Mouse (Mus musculus): ENCODE data around the gene Qdpr.

Gene Qdpr

DNA sequence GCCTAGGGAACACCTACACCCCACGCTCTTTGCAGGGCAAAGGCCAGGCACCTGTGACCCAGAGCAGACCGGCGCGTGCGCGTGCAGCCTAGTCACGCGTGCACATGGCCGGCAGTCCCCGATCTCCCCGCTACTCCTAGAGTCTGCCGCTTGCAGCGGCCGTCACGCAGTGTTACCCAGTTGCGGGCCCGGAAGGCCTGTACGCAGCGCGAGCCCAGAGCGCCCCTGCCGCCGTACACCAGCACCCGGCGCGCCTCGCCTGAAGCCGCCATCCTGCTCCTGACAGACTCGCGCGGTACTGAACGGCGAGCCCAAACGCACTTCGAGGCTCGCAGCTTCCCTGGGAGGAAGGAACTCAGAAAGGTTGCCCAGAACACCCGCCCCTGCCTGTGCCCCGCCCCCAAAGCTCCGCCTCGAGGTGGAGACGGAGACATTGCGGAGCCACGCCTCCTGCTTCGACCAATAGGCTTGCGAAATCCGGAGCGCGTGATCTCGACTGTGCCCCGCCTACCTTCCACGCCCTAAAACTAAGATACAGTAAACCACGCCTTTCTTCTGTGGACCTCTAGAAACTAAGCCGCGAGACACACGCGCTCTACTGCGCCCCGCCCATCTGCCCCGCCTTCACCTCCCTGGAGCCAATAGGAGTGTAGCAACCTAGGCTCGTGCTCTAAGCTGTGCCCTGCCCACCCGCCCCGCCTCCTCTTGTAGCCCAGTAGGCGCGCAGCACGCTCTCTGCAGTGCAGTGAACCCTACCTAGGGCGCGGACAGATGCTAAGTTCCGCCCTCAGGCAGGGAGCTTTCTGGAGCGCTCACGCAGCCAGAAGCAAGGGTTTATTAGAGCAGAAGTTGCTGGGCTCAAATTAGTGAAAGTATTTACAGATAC lies at the start of gene Qdpr:
Gene Qdpr, minus strand, starts transcription at position 406 of the 886 bp plus-strand sequence.
- DNase-seq (ENCODE audit: low spot score) = peak; percentile 82

DNA sequence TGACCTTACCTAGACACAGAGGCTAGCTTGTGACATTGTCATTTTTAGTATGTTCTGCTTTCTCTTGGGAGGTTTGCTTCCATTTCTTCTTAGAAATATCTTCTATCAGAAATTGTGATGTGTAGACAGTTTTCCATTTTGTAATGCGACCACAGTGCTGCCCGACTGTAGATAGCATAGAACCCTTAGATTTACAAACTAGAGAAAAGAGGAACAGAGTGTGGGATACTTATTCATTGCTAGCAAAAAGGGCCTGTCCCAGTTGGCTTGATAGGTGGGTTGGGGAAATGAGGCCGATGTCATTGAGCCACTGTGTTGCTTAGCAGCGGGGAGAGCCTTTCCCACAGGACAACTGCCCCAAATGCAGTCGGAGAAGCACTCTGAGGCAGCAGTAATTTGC lies 47.5 kb upstream of the Qdpr start:
- DNase-seq (ENCODE audit: low spot score) = no peak

- no peak for DNase-seq (ENCODE audit: low spot score)
Observed at GRCm38 (mm10) chr5:45496930-45497550, 47.0 kb upstream of the Qdpr start.

DNA sequence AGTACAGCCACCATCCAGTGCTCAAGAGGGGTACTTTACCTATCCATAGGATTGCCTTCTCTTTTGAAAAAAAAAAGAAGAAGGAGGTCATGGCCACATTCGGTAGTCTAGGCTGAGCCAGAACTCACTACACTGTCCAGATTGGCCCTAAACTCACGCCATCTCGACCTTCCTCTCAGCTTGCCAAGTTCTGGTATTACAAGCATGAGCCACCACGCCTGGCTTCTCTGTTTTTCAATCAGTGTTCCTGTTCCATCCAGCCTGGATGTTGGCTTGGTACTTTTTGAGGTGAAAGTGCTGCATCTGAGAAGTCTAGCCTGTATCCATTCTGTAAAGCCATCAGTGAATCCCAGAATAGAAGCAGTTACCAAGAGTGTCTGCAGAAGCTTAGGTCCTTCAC lies 46.4 kb upstream of the Qdpr start:
- no peak for DNase-seq (ENCODE audit: low spot score)

- DNase-seq (ENCODE audit: low spot score) = no peak
Observed at GRCm38 (mm10) chr5:45496042-45496441, 46.0 kb upstream of the Qdpr start.

- DNase-seq (ENCODE audit: low spot score) = no peak
Observed at GRCm38 (mm10) chr5:45495429-45495975, 45.5 kb upstream of the Qdpr start.

DNA sequence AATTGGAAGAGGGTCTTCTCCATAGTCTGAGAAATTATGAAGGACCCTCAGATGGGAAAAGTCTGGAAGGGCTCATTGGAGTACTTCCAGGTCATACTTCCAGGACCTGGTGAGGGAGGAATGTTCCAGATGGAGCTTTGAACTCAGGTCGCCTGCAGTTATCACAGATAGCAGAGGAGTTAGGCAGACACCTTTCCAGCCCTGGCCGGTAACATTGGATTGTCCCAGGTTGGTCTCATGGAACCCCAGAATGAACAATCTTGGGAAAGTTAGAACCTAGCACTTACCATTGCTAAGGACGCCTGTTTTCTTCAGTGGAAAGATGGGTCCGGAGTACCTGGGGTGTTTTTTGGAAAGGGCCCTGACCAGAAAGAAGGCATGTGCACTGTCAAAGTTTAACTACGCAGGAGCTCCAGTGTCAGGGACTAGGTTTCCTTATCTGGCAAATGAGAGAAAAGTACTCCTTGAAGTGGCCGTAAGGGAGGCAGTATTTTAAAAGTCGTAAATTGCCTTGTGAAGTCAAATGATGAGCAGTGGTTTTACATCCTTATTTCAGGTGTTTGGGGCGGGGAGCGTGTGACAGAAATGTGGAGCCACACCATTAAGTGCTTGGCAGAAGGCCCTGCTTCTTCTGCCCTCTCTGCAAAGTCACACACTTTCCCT lies 44.2 kb upstream of the Qdpr start:
- no peak for DNase-seq (ENCODE audit: low spot score)

- DNase-seq (ENCODE audit: low spot score) = peak; percentile 94
Observed at GRCm38 (mm10) chr5:45493191-45494092, 43.4 kb upstream of the Qdpr start, which contains the start of gene Lap3. TSS of gene Lap3 (plus strand) at chr5:45493374.

GRCm38 (mm10) chr5:45491776-45492175 lies 41.7 kb upstream of the Qdpr start:
- DNase-seq (ENCODE audit: low spot score) = no peak

DNA sequence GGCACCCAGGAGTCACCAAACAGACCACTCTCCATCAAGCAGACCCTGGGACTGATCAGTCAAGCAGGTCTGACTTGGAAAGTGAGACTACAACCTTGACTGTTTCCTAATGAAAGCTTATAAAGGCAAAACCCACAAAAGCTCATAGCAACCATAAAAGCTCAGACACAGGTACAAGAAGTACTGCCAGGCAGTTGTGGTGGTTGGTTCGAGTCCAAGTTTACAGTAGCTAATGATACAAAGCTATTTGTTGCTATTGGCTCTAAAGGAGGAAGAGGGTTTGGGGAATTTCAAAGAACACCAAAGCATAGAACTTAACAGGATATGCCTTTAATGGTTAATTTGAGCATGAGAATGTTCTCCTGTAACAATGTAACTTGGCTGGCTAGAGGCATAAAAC lies 33.6 kb upstream of the Qdpr start:
- no peak for DNase-seq (ENCODE audit: low spot score)

DNA sequence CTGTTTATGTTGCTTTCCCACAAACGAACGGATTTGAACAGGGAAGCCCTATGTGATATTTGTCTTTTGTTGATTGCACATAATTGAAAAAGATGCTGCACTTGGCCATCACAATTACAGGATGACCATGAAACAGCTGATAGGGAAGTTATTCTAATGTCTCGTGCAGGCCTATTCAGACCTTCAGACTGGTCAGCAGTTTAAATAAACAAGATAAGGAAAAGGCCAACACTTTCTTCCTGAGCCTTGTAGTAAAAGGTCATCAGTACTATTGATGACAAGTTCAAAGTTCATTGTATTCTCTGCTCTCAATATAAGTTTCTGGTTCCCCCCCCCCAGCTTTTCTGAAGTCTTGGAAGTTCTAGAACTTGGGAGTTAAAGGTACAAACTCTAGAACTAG lies 32.6 kb upstream of the Qdpr start:
- no peak for DNase-seq (ENCODE audit: low spot score)

- DNase-seq (ENCODE audit: low spot score) = no peak
Observed at GRCm38 (mm10) chr5:45481125-45481524, 31.1 kb upstream of the Qdpr start.

DNA sequence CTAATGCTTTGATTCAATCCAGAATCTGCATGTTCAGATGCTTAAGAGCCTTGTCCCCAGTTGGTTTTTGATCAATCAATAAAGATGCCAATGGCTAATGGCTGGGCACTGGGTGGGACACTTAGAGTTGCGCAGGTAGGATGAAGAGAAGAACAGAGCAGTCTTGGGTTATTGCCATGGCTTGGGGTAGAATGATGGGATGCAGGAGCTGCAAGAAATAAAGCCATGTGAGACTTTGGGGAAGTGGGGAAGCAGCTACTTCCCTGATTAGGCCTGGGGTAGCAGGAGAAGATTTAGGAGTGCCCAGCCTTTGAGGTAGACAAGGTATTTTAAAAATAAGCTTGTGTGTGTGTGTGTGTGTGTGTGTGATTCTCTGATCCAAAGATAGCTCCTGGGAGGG lies 30.0 kb upstream of the Qdpr start:
- DNase-seq (ENCODE audit: low spot score) = no peak

DNA sequence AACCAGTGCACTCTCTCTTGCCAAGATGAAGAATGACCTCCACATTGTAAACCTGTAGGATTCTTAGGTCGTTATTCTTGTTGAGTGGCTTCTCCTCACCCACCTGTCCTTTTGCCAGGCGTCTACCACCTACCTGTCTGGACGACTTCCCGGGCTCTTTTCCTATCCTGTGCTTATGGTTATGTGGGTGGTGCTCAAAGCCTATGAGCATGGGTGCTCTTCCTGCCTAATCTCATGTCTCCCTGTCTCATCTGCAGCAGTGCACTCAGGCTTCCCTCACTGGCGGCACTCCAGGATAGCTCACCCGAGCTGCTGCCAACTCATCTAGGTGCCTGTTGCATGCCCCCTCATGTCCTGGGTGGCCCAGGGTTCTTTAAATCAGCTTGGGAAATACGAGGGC lies 27.6 kb upstream of the Qdpr start:
- DNase-seq (ENCODE audit: low spot score) = no peak

- no peak for DNase-seq (ENCODE audit: low spot score)
Observed at GRCm38 (mm10) chr5:45476288-45476687, 26.3 kb upstream of the Qdpr start.

DNA sequence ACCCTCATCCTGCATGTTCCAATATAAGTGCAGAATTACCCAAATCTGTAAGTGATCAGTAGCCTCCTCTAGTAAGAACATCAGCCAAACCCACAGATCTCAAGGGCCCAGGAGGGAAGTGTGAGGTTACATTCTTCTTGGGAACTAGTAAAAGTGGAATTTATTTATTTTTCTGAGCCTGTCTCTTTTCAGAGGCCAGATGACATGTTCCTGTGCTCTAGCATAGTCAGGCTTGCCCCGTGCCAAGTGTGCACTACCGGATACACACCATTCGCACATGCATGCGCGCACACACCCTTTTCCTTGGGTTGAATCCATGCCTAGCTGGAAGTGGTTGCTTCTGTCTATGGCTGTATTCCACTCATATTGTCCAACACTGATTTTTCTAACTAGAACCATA lies 25.7 kb upstream of the Qdpr start:
- DNase-seq (ENCODE audit: low spot score) = no peak

- no peak for DNase-seq (ENCODE audit: low spot score)
Observed at GRCm38 (mm10) chr5:45474758-45475157, 24.7 kb upstream of the Qdpr start.

DNA sequence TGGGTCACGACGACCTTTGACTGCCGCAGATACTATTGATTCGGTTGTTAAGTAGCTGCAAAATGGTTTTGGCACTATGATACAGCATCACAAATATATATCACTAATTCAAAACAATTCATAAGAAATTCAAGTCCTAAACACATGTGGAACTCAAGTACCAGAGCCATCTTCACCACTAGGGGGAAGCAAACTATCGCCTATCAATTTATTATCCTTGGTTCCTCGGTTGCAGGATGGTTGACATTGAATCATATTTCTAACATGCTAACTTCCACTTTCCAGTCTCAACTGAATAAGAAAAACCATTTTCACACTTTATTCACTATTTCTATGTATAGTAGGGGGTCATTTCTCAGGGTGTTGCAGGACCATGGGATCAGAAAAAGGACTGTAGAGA lies 24.2 kb upstream of the Qdpr start:
- DNase-seq (ENCODE audit: low spot score) = no peak

- DNase-seq (ENCODE audit: low spot score) = no peak
Observed at GRCm38 (mm10) chr5:45473521-45473920, 23.5 kb upstream of the Qdpr start.

GRCm38 (mm10) chr5:45472880-45473450 lies 22.9 kb upstream of the Qdpr start:
- no peak for DNase-seq (ENCODE audit: low spot score)

DNA sequence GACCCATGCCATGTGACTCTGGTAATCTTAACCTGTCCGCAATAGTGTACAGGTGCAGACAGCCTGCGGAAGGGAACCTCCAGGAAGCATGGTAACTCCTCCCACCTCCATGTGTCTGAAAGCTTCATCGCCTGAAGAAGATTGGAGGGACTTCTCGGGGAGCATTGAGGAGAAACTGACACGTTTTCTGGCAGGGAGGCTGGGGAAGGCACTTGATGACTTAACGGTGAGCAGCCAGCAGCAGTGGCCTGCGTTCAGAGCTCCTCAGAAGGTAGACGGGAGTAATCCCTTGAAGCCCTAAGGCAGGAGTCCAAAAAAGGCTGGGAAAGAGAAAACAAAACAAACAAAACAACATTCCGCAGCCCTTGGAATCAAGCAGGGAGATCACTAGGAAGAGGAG lies 4.4 kb upstream of the Qdpr start:
- DNase-seq (ENCODE audit: low spot score) = no peak
